Mouse (Mus musculus) stomach, postnatal 0 days (tissue): ENCODE measurements at regions not wholly inside any gene's neighbourhood (a gene's known extent, or its start where the extent isn't known, plus 50 kb on each side); places are given as distances from the start of the nearest gene placed in this dataset.

Experiments
- ATAC-seq: fragments of 200-750 bp; cut with Nextera tagmentation; 2 replicates; pipeline ENCODE4 v1.8.0; 2017; ENCODE audit not compliant: low FRiP score, low TSS enrichment
- DNase-seq: peaks from one replicate; pipeline ENCODE4 v3.0.0-alpha.2; 2016; ENCODE audit warnings: low spot score
- H3K27ac ChIP-seq: fragments of 300-500 bp; sonication (generic); replicated peaks from 2 replicates; pipeline ENCODE4 v1.5.1; 2014; ENCODE audit warnings: mild to moderate bottlenecking, control low read depth
- H3K27me3 ChIP-seq: fragments of 300-500 bp; sonication (generic); 2 replicates; pipeline ENCODE4 v1.6.1; 2014; ENCODE audit warnings: low read length; ENCODE audit not compliant: control insufficient read depth, insufficient read depth
- H3K36me3 ChIP-seq: fragments of 300-500 bp; sonication (generic); 2 replicates; pipeline ENCODE4 v1.6.1; 2014; ENCODE audit warnings: low read length, mixed read lengths; ENCODE audit not compliant: control insufficient read depth, insufficient read depth
- H3K4me1 ChIP-seq: fragments of 300-500 bp; sonication (generic); replicated peaks from 2 replicates; pipeline ENCODE4 v1.6.1; 2014; ENCODE audit warnings: antibody characterized with exemption; ENCODE audit not compliant: control insufficient read depth, insufficient read depth
- H3K4me2 ChIP-seq: fragments of 300-500 bp; sonication (generic); replicated peaks from 2 replicates; pipeline ENCODE4 v1.6.1; 2014; ENCODE audit warnings: low read depth, mild to moderate bottlenecking, control low read depth, moderate library complexity
- H3K4me3 ChIP-seq: fragments of 300-500 bp; sonication (generic); 2 replicates; pipeline ENCODE4 v1.5.1; 2014; ENCODE audit warnings: low read depth, low read length, control low read depth
- H3K9ac ChIP-seq: fragments of 300-500 bp; sonication (generic); 2 replicates; pipeline ENCODE4 v1.6.1; 2014; ENCODE audit warnings: mild to moderate bottlenecking, low read length, control low read depth, mixed read lengths
- H3K9me3 ChIP-seq: fragments of 300-500 bp; sonication (generic); 2 replicates; pipeline ENCODE4 v1.6.1; 2016; ENCODE audit warnings: low read length; ENCODE audit not compliant: control insufficient read depth
- CTCF ChIP-seq: IDR thresholded peaks from 2 replicates; pipeline ENCODE4 v1.5.1; 2016; ENCODE audit warnings: antibody characterized with exemption, low read depth, mild to moderate bottlenecking, moderate library complexity
- EP300 ChIP-seq: optimal IDR thresholded peaks from 2 replicates; pipeline ENCODE3; 2016; ENCODE audit warnings: antibody characterized with exemption
- WGBS: fragments of 180-500 bp; shearing (Covaris S2); extraction: QIAGEN DNeasy Blood & Tissue Kit; methylation state at CpG from one replicate; pipeline ENCODE4 v1.1.7; 2014; 5-methylcytosine and 5-hydroxymethylcytosine counted together

GRCm38 (mm10) chr5:118365651-118366050 lies 120.6 kb downstream of the 2410131K14Rik start:
- H3K36me3 ChIP-seq, result no peaks in the 10 kb centered on the region
- DNase-seq (no peak), ATAC-seq (no peak)
- WGBS, result 45% methylated on average over 5 of the region's 5 CpGs
- H3K4me1 ChIP-seq, result no peaks in the 10 kb centered on the region
- H3K9ac ChIP-seq, result no peak overlapping the region
- no peak overlapping the region for H3K4me2 ChIP-seq
- H3K9me3 ChIP-seq, result no peaks in the 10 kb centered on the region
- no peaks in the 10 kb centered on the region for H3K27me3 ChIP-seq
- no peak for TF ChIP-seq EP300
- peak; percentile 38; the same call in 1 of the 2 replicates for TF ChIP-seq CTCF
- no peak overlapping the region for H3K4me3 ChIP-seq
- H3K27ac ChIP-seq, result no peak overlapping the region

GRCm38 (mm10) chr5:118367047-118367446 lies 122.0 kb downstream of the 2410131K14Rik start:
- Histone ChIP-seq H3K4me1 (no peaks in the 10 kb centered on the region), H3K4me3 (no peak overlapping the region), H3K27me3 (no peaks in the 10 kb centered on the region), H3K9me3 (no peaks in the 10 kb centered on the region), H3K27ac (no peak overlapping the region), H3K4me2 (no peak overlapping the region), H3K36me3 (no peaks in the 10 kb centered on the region), H3K9ac (no peak overlapping the region)
- TF ChIP-seq CTCF (no peak), EP300 (no peak)
- ATAC-seq (no peak), DNase-seq (no peak)
- 82% methylated on average over 11 of the region's 11 CpGs for WGBS

GRCm38 (mm10) chr5:118373581-118373981 lies 128.6 kb downstream of the 2410131K14Rik start:
- DNase-seq, result no peak
- no peak for ATAC-seq
- H3K9me3 ChIP-seq, result no peaks in the 10 kb centered on the region

GRCm38 (mm10) chr5:118374968-118375367 lies 129.9 kb downstream of the 2410131K14Rik start:
- peak; percentile 32 for DNase-seq
- TF ChIP-seq CTCF (no peak), EP300 (no peak)
- no peak overlapping the region for H3K27ac ChIP-seq
- no peak overlapping the region for H3K4me3 ChIP-seq
- no peaks in the 10 kb centered on the region for H3K36me3 ChIP-seq
- H3K27me3 ChIP-seq, result no peaks in the 10 kb centered on the region
- H3K4me1 ChIP-seq, result peaks cover under 1% of the 10 kb centered on the region; the same call in 1 of the 2 replicates
- H3K4me2 ChIP-seq, result no peak overlapping the region
- 56% methylated on average over 2 of the region's 2 CpGs for WGBS
- no peak overlapping the region for H3K9ac ChIP-seq
- no peaks in the 10 kb centered on the region for H3K9me3 ChIP-seq
- ATAC-seq, result peak; percentile 16; the same call in 1 of the 2 replicates

More at GRCm38 (mm10) chr5:118373581-118373981, 128.6 kb downstream of the 2410131K14Rik start:
- Histone ChIP-seq H3K4me1 (no peaks in the 10 kb centered on the region), H3K27ac (no peak overlapping the region), H3K4me3 (no peak overlapping the region), H3K36me3 (no peaks in the 10 kb centered on the region), H3K27me3 (no peaks in the 10 kb centered on the region), H3K9ac (no peak overlapping the region), H3K4me2 (no peak overlapping the region; the same call in 1 of the 2 replicates)
- 19% methylated on average over 13 of the region's 13 CpGs for WGBS
- TF ChIP-seq EP300, result no peak
- no peak for TF ChIP-seq CTCF

GRCm38 (mm10) chr5:118375916-118376315 lies 130.9 kb downstream of the 2410131K14Rik start:
- no peak overlapping the region for H3K4me2 ChIP-seq
- H3K4me1 ChIP-seq, result peaks cover 6% of the 10 kb centered on the region; the same call in 1 of the 2 replicates
- no peak overlapping the region for H3K9ac ChIP-seq
- DNase-seq (no peak), ATAC-seq (no peak)
- no peaks in the 10 kb centered on the region for H3K36me3 ChIP-seq
- H3K27me3 ChIP-seq, result no peaks in the 10 kb centered on the region
- no peaks in the 10 kb centered on the region for H3K9me3 ChIP-seq
- 68% methylated on average over 5 of the region's 5 CpGs for WGBS
- TF ChIP-seq CTCF, result no peak
- TF ChIP-seq EP300, result no peak
- no peak overlapping the region for H3K4me3 ChIP-seq
- H3K27ac ChIP-seq, result no peak overlapping the region

- 69% methylated on average over 5 of the region's 5 CpGs for WGBS
- peaks cover 6% of the 10 kb centered on the region; the same call in 1 of the 2 replicates for H3K4me1 ChIP-seq
These were observed 131.5 kb downstream of the 2410131K14Rik start for GRCm38 (mm10) chr5:118376478-118376877.

More at GRCm38 (mm10) chr5:118376478-118376877, 131.5 kb downstream of the 2410131K14Rik start:
- Histone ChIP-seq H3K9ac (no peak overlapping the region), H3K9me3 (no peaks in the 10 kb centered on the region), H3K36me3 (no peaks in the 10 kb centered on the region), H3K27me3 (no peaks in the 10 kb centered on the region), H3K4me2 (no peak overlapping the region), H3K27ac (no peak overlapping the region), H3K4me3 (no peak overlapping the region)
- ATAC-seq (no peak), DNase-seq (no peak)
- no peak for TF ChIP-seq CTCF
- TF ChIP-seq EP300, result no peak
